ENCODE assay signal across 9 mouse cellular contexts in the genomic region with DNA sequence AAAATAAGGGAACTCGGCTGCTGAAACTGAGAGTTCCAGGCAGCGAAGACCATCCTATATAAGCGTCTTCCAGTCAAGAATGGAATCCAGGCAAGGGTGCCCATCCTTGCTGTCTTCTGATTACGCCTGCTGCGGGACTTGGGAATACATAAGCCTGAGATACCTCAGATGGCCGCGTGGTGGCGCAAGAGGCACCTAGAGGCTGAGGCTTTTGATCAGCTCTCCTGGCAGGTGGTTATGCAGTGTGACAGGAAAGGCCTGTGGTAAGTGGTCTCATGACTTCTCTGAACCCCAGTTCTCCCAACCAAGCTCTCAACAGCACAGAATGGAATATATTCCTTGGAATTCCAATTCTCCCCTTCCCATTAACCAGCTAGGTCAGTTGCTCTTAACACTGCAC. TPM values are rescaled to one million over a fixed set of nuclear protein-coding genes. Genes with fewer than 3 reads are reported as not detected.
DNase-seq lines count a peak whose midpoint lies in the region; ATAC-seq and TF ChIP-seq lines count a peak whose summit lies in the region.
"Had no signal": no experiment of that assay in that cellular context is flagged by ENCODE, and none has a peak within 500 bp of the region (broad histone marks: within the 10 kb centered on the region; RNA-seq: fewer than 3 reads in every experiment).

No protein-coding gene starts in this region.

- H3K27ac ChIP-seq in forebrain, postnatal 0 days (ENCODE audit: low read depth, low read length): no peak overlapping the region
- H3K27ac ChIP-seq in kidney, embryonic 14.5 days (ENCODE audit: low read depth, low read length): no peak overlapping the region
- H3K27ac ChIP-seq in liver, embryonic 11.5 days (ENCODE audit: low read depth, low read length): no peak overlapping the region
- H3K27ac ChIP-seq: embryonic facial prominence, embryonic 13.5 days had no signal

- DNase-seq in urinary bladder, postnatal 14 days (ENCODE audit: low spot score): peak; percentile 71
- DNase-seq in urinary bladder, postnatal 10 days (ENCODE audit: low spot score): no peak
- DNase-seq in cerebellum, adult 18-20 months: peak; percentile 71 to 73
- DNase-seq in forebrain, postnatal 0 days: peak; percentile 76
- DNase-seq in liver, embryonic 11.5 days (ENCODE audit: low spot score): peak; percentile 60
- peak; percentile 39 for DNase-seq in ovary, postnatal 14 days (ENCODE audit: low spot score)
- peak; percentile 48 to 71 for DNase-seq in thymus, postnatal 10 days (ENCODE audit: low spot score in 2 of 2)

- WGBS in forebrain, postnatal 0 days: 10% methylated on average over 8 of the region's 8 CpGs
- WGBS in kidney, embryonic 14.5 days: 11% methylated on average over 8 of the region's 8 CpGs
- WGBS in liver, embryonic 11.5 days: 14% methylated on average over 8 of the region's 8 CpGs

- no peak overlapping the region for H3K9ac ChIP-seq in forebrain, postnatal 0 days
- H3K9ac ChIP-seq in kidney, embryonic 14.5 days (ENCODE audit: low read depth, low read length): no peak overlapping the region
- H3K9ac ChIP-seq in liver, embryonic 11.5 days (ENCODE audit: low read depth, low read length): no peak overlapping the region
- H3K9ac ChIP-seq: embryonic facial prominence, embryonic 13.5 days had no signal

- TF ChIP-seq CTCF in forebrain, postnatal 0 days (IDR thresholded peaks at IDR 0.05; ENCODE audit: low read depth): peak; percentile 80

- H3K27me3 ChIP-seq in forebrain, postnatal 0 days (ENCODE audit: insufficient read depth, low read length): peaks cover 10% of the 10 kb centered on the region
- H3K27me3 ChIP-seq in kidney, embryonic 14.5 days (ENCODE audit: control insufficient read depth, insufficient read depth, low read length): peaks cover 12% of the 10 kb centered on the region
- H3K27me3 ChIP-seq in liver, embryonic 11.5 days (replicated peaks; ENCODE audit: control insufficient read depth, insufficient read depth, low read length): peaks cover 17% of the 10 kb centered on the region

- ATAC-seq in forebrain, postnatal 0 days: peak; percentile 63
- peak; percentile 43 for ATAC-seq in kidney, embryonic 14.5 days (ENCODE audit: low FRiP score, low TSS enrichment)
- ATAC-seq in liver, embryonic 11.5 days (replicated peaks; ENCODE audit: low FRiP score): no peak

- no peak overlapping the region for H3K4me2 ChIP-seq in forebrain, postnatal 0 days (ENCODE audit: low read depth)
- H3K4me2 ChIP-seq in kidney, embryonic 14.5 days (replicated peaks; ENCODE audit: low read depth, low read length): no peak overlapping the region
- H3K4me2 ChIP-seq in liver, embryonic 11.5 days: no peak overlapping the region
- H3K4me2 ChIP-seq: embryonic facial prominence, embryonic 13.5 days had no signal

- no peaks in the 10 kb centered on the region for H3K36me3 ChIP-seq in forebrain, postnatal 0 days (ENCODE audit: insufficient read depth)
- H3K36me3 ChIP-seq in kidney, embryonic 14.5 days (ENCODE audit: control insufficient read depth, insufficient read depth, low read length): no peaks in the 10 kb centered on the region
- no peaks in the 10 kb centered on the region for H3K36me3 ChIP-seq in liver, embryonic 11.5 days (ENCODE audit: control insufficient read depth, insufficient read depth, low read length)
- H3K36me3 ChIP-seq: embryonic facial prominence, embryonic 13.5 days had no signal

- H3K9me3 ChIP-seq in forebrain, postnatal 0 days (ENCODE audit: low read length): no peaks in the 10 kb centered on the region
- no peaks in the 10 kb centered on the region for H3K9me3 ChIP-seq in kidney, embryonic 14.5 days (ENCODE audit: control insufficient read depth, low read length)
- no peaks in the 10 kb centered on the region for H3K9me3 ChIP-seq in liver, embryonic 11.5 days (ENCODE audit: control insufficient read depth, low read length)
- H3K9me3 ChIP-seq: embryonic facial prominence, embryonic 13.5 days had no signal

- no peaks in the 10 kb centered on the region for H3K4me1 ChIP-seq in forebrain, postnatal 0 days (ENCODE audit: insufficient read depth)
- peaks cover 9% of the 10 kb centered on the region; the same call in 1 of the 2 replicates for H3K4me1 ChIP-seq in kidney, embryonic 14.5 days (ENCODE audit: control insufficient read depth, insufficient read depth, low read length)
- H3K4me1 ChIP-seq in liver, embryonic 11.5 days (replicated peaks; ENCODE audit: control insufficient read depth, insufficient read depth, low read length): 0 out of 2 replicates have a peak, but pooled peaks cover 4% of the 10 kb centered on the region

- no peak overlapping the region for H3K4me3 ChIP-seq in forebrain, postnatal 0 days (ENCODE audit: low read depth, low read length)
- H3K4me3 ChIP-seq in kidney, embryonic 14.5 days (ENCODE audit: low read length): no peak overlapping the region
- H3K4me3 ChIP-seq in liver, embryonic 11.5 days (ENCODE audit: low read depth, low read length): no peak overlapping the region
- H3K4me3 ChIP-seq: embryonic facial prominence, embryonic 13.5 days had no signal

RNA-seq across cellular contexts. Expression of gene L1td1, which starts 4.1 kb away (rescaled TPM):
- total RNA-seq in forebrain, postnatal 0 days (2014; rRNA removed): not detected in 2 replicates
- polyA plus RNA-seq in forebrain, postnatal 0 days (2015; fragmentation: Nextera tagmentation; extraction: Ambion mirVana): 0.05 TPM in 1 of 2 replicates, not detected in the other
- polyA plus RNA-seq in kidney, embryonic 14.5 days (2014; fragmentation: Nextera tagmentation; extraction: Ambion mirVana): 0.64 and 0.79 TPM in 2 replicates
- polyA plus RNA-seq in liver, embryonic 11.5 days (2014; fragmentation: Nextera tagmentation; extraction: Ambion mirVana): 0.05 TPM in 1 of 2 replicates, not detected in the other
